Mouse (Mus musculus): ENCODE measurements around the gene Ttc7b. TPM values are rescaled to one million over a fixed set of nuclear protein-coding genes. Genes with fewer than 3 reads are reported as not detected.

Gene Ttc7b
- total RNA-seq, 2 experiments from 2014 or later: 138 to 139 TPM

- no peak for DNase-seq
- intact Hi-C loops (cut with DNase I): no loop called here
Measured at GRCm38 (mm10) chr12:100353954-100354353, 166.7 kb downstream of the Ttc7b start.

- no peak for DNase-seq
- intact Hi-C loops (cut with DNase I): no loop called here
Measured at GRCm38 (mm10) chr12:100353075-100353782, 167.4 kb downstream of the Ttc7b start.

GRCm38 (mm10) chr12:100352094-100352493 is 168.5 kb downstream of the Ttc7b start:
- intact Hi-C loops (cut with DNase I): no loop called here
- no peak for DNase-seq

- intact Hi-C loops (cut with DNase I): no loop called here
- DNase-seq: no peak
Measured at GRCm38 (mm10) chr12:100343554-100343953, 177.1 kb downstream of the Ttc7b start.

GRCm38 (mm10) chr12:100341614-100342013 is 179.0 kb downstream of the Ttc7b start:
- no peak for DNase-seq
- intact Hi-C loops (cut with DNase I): no loop called here

- intact Hi-C loops (cut with DNase I): no loop called here
- DNase-seq: no peak
Measured at GRCm38 (mm10) chr12:100340901-100341460, 179.6 kb downstream of the Ttc7b start.

GRCm38 (mm10) chr12:100338055-100338454 is 182.6 kb downstream of the Ttc7b start:
- DNase-seq: no peak
- intact Hi-C loops (cut with DNase I): no loop called here

GRCm38 (mm10) chr12:100337351-100338018 is 183.1 kb downstream of the Ttc7b start:
- no peak for DNase-seq
- intact Hi-C loops (cut with DNase I): no loop called here

- no peak for DNase-seq
- intact Hi-C loops (cut with DNase I): no loop called here
Measured at GRCm38 (mm10) chr12:100336241-100336640, 184.4 kb downstream of the Ttc7b start.

- DNase-seq: no peak
- intact Hi-C loops (cut with DNase I): loop anchor here (1.0 kb wide), 1 partner anchor 57 kb away; no protein-coding TSS in a partner anchor
Measured at GRCm38 (mm10) chr12:100331806-100332205, 188.8 kb downstream of the Ttc7b start.

- intact Hi-C loops (cut with DNase I): no loop called here
- no peak for DNase-seq
Measured at GRCm38 (mm10) chr12:100330234-100330633, 190.4 kb downstream of the Ttc7b start.

- no peak for DNase-seq
- intact Hi-C loops (cut with DNase I): no loop called here
Measured at GRCm38 (mm10) chr12:100328998-100329397, 191.6 kb downstream of the Ttc7b start.

- no peak for DNase-seq
- intact Hi-C loops (cut with DNase I): no loop called here
Measured at GRCm38 (mm10) chr12:100328557-100328956, 192.1 kb downstream of the Ttc7b start.

- DNase-seq: no peak
- intact Hi-C loops (cut with DNase I): no loop called here
Measured at GRCm38 (mm10) chr12:100326732-100327131, 193.9 kb downstream of the Ttc7b start.

- no peak for DNase-seq
- intact Hi-C loops (cut with DNase I): no loop called here
Measured at GRCm38 (mm10) chr12:100325618-100326017, 195.0 kb downstream of the Ttc7b start.

- intact Hi-C loops (cut with DNase I): no loop called here
- DNase-seq: no peak
Measured at GRCm38 (mm10) chr12:100325212-100325611, 195.4 kb downstream of the Ttc7b start.

GRCm38 (mm10) chr12:100323641-100324040 is 197.0 kb downstream of the Ttc7b start:
- no peak for DNase-seq
- intact Hi-C loops (cut with DNase I): no loop called here

GRCm38 (mm10) chr12:100322225-100322624 is 198.4 kb downstream of the Ttc7b start:
- intact Hi-C loops (cut with DNase I): no loop called here
- DNase-seq: no peak

- DNase-seq: no peak
- intact Hi-C loops (cut with DNase I): no loop called here
Measured at GRCm38 (mm10) chr12:100321545-100321944, 199.1 kb downstream of the Ttc7b start.

GRCm38 (mm10) chr12:100319746-100320145 is 200.9 kb downstream of the Ttc7b start:
- DNase-seq: no peak
- intact Hi-C loops (cut with DNase I): no loop called here

- no peak for DNase-seq
- intact Hi-C loops (cut with DNase I): no loop called here
Measured at GRCm38 (mm10) chr12:100317936-100318335, 202.7 kb downstream of the Ttc7b start.

GRCm38 (mm10) chr12:100316094-100316493 is 204.5 kb downstream of the Ttc7b start:
- intact Hi-C loops (cut with DNase I): no loop called here
- no peak for DNase-seq
